Mouse (Mus musculus) mouse embryonic stem cell (cell line): ENCODE data around the gene Gm6657.

Source experiments
- in situ Hi-C, 2 experiments: fragments of 300-500 bp; cut with MboI; formaldehyde crosslinking; loops; 1 replicate in 1 of 2; 3 replicates in 1 of 2; pipeline ENCODE4 v1.14.3; 2019 to 2020; ENCODE audit warnings: low sequenced_read_pairs in 2 of 2, low pct_unique_long_range_greater_than_20kb in 1 of 2, mixed read lengths in 1 of 2; ENCODE audit not compliant: unreplicated experiment in 1 of 2

Gm6657 gene

GRCm38 (mm10) chr12:78193942-78194341 is at the start of gene Gm6657:
TSS of gene Gm6657 (plus strand) at chr12:78194242.
- in situ Hi-C loops: no loop called here

GRCm38 (mm10) chr12:78153308-78154002 is 40.6 kb upstream of the Gm6657 start:
- in situ Hi-C loops: no loop called here

GRCm38 (mm10) chr12:78170178-78170577 is 23.9 kb upstream of the Gm6657 start:
- in situ Hi-C loops: no loop called here

GRCm38 (mm10) chr12:78173945-78174344 is 20.1 kb upstream of the Gm6657 start:
- in situ Hi-C loops: no loop called here

GRCm38 (mm10) chr12:78174671-78175070 is 19.4 kb upstream of the Gm6657 start:
- in situ Hi-C loops: no loop called here

DNA sequence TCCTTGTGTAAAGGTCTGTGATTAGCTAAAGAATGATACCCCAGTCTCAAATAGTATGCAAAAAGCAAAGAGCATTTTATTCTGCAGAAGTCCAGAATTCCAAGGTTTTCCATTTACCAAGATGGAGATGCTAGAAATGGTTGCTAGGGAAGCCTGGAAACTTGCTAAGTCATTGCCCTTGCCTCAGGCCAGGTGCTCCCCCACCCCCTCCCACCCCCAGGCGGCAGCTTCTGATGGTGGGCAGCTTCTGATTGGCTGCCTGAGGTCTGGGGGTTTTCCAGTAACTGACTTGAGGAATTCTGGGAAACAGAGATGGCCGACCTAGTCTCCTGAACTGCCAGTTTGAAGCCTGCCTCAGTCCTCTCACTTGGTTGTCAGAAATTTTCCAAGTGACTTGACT is 12.6 kb upstream of the Gm6657 start:
- in situ Hi-C loops: no loop called here

DNA sequence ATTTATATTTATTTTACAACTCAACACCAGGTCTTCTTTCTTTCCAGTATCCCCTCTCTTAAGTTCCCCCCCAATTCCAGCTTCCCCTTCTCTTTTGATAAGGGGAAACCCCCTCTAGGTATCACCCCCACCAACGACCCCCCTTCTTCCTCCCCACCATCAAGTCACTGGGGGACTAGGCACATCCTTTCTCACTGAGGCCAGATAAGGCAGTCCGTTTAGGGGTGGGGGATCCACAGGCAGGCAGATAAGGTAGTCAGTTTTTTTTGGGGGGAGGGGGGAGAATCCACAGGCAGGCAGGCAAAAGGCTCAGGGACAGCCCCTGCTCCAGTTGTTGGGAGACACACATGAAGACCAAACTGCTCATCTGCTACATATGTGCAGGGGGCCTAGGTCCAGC is 1.3 kb downstream of the Gm6657 start:
- in situ Hi-C loops: no loop called here

DNA sequence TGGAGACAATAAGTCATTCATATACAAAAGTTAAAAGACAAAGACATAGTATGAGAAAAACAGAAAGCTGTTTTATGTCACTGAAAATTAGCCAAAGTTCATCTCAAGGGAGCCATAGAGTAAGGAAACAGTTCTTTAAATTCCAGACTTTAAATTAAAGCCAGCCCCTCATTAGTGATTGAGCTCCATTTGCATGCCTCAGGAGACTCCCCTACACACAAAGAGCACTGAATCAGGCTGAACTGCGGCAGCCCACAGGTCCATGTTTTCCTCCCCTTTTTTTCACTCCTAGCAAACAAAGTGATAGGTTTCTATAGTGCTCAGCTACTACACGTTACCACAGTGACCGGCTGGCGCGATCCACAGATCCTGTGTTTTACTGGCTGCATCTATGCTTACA is 9.6 kb downstream of the Gm6657 start:
- in situ Hi-C loops: no loop called here

GRCm38 (mm10) chr12:78205915-78206570 is 12.0 kb downstream of the Gm6657 start:
- in situ Hi-C loops: no loop called here

DNA sequence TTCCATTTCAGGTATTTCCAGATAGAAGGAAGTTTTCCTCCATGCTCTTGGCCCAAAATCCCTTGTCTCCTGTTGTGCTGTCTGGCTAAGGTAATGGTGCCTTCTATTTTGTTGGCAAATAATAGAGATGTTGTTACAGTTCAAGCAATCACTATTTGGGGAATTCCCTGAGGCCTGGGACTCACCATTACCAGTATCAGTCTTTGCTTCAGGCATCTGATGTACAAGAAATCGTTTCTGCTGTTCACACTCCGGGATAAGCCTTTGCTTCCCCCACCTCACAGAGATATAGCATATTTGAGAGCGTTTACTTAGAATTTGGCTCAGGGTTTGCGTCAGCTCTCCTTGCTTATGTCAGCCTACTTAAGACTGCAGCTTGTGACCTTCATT is 12.5 kb downstream of the Gm6657 start:
- in situ Hi-C loops: no loop called here

GRCm38 (mm10) chr12:78209856-78210255 is 15.8 kb downstream of the Gm6657 start:
- in situ Hi-C loops: no loop called here

GRCm38 (mm10) chr12:78215490-78215889 is 21.4 kb downstream of the Gm6657 start:
- in situ Hi-C loops: no loop called here

GRCm38 (mm10) chr12:78219191-78219825 is 25.3 kb downstream of the Gm6657 start:
- in situ Hi-C loops: no loop called here

DNA sequence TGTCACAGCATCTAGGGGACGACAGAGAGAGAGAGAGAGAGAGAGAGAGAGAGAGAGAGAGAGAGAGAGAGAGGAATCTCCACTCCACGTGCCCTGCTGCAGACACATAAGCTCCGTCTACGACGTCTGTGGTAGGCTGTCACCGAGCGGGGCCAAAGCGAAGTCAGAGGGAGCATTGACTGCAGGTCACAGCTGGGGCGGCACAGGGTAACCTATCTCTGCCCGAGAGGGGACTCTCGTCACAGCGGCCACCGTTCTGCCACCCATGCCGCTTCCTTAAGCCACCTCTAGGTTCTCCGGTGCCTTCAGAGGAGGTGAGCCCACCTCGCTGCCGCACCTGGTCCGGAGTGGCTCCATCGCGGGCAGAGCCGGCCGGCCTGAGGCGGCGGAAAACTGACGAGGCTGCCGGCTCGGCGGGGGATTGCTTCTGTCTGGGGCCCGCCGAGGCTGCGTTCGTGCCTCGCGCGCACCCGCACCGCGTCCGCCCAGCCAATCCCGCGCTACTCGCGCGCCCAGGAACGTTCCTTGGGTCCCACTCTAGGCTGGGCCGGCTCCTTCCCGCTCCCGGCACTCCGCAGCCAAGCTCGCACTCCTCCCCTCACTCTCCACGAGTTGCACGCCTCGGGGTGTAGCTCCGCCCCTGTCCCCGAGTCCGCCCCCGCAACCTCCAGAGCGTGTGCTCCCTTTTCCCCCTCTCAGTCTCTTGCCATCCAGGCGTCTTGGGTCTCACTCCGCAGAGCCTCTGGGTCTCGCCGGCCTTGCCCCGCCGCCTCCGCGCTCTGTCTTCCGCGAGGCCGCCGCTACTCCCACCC is 31.9 kb downstream of the Gm6657 start, which contains the start of gene Gphn:
Gene Gphn (plus strand): TSS at position 673 of the 812 bp plus-strand sequence.
- in situ Hi-C loops: no loop called here

GRCm38 (mm10) chr12:78226519-78226875 is 32.5 kb downstream of the Gm6657 start:
- in situ Hi-C loops: no loop called here

DNA sequence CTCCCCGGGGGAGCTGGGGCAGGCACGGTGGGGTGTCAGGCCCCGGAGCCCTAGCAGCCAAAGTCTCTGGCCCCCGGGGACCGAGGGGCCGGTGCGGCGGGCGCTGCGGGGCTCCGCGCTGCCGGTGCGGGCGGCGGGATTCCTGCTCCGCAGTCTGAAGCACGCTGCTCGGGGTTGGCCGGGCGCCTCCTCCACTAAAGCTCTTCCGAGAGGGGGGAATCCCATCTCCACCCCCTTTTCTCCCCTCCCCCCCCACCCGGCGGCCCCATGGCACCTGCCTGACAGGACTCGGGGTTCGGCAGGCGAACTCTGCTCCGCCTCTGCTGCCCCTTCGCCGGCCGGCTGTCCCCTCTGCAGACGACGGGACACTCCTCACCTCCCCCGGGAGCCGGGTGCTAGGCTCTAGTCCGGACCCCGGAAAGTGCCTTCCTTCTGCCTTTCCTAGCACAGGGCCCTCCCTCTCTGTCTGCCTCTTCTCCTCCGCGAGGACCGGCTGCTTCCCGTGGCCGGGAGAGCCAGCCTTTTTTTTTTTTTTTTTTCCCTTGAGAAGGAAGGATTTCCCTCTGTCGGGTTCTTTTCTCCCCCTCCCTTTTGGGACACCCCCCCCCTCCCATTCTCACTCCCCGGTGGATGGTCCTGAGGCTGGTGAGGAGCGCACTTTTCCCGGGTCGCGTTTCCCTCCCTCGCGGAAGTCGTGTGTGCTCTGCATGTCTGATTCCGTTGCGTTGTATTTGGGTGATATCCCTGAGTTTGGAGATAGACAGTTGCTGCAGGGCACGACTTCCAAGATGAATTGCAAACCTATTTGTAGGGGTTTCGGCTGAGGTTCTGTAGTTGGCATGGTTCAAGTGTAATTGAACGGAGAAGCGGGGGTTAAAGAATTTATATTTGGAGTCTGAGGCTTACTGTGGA is 33.2 kb downstream of the Gm6657 start:
- in situ Hi-C loops: no loop called here

DNA sequence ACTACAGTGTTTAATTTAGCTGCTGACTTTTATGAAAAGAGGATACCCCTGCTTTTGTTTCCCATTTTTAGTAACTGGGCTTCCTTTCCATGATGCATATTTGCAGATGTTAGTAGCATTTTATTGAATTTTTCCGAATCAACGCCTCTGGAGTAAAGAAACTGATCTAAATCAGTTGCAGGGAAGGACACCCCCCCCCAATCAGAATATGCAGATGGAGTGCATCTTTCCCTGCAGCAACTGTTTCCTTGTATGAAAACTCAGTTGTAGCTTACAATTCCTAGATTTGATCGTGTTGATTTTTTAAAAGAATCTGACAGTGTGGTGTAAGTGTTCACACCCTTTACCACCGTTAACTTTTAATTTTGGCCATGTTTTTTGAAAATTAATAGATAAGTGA is 34.1 kb downstream of the Gm6657 start:
- in situ Hi-C loops: no loop called here

DNA sequence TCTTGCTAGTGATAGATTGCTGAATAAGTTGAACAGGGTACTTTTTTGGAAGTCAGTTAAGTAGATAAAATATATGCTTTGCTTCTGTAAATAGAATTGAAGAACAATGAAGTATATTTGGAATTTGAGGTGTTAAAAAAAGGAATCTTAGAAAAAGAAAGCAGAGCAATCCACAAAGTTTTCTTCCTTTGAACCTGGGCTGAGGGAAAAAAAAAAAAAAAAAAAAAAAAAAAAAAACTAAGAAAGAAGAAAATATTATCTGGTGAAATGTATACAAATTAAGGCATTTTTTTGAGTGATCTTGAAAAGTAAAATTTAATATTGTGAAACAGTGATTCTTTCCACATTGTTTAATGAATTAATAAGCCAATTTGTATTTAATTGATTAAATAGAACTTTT is 38.5 kb downstream of the Gm6657 start:
- in situ Hi-C loops: no loop called here
